Mouse (Mus musculus) Patski (cell line): ENCODE data around the gene Zxdb. TPM values are rescaled to one million over a fixed set of nuclear protein-coding genes. Genes with fewer than 3 reads are reported as not detected.
A peak's percentile ranks its signal among the peaks of the same experiment; 100 is the strongest.
"Not testable (repeated sequence)": the region's sequence is repeated elsewhere in the genome, so short reads cannot be mapped to it uniquely, and the experiment has no call there.

Source experiments
- ATAC-seq: fragments of 100-300 bp; one replicate; pipeline ENCODE4 v1.8.0; 2021
- CTCF ChIA-PET: fragments of 350-600 bp; sonication (Branson Sonifier 250); formaldehyde crosslinking; loops from one replicate; lab custom pipeline; 2022; ENCODE audit warnings: inconsistent platforms; lab: Charles Lee
- POLR2A ChIA-PET: fragments of 350-600 bp; sonication (Branson Sonifier 250); formaldehyde crosslinking; loops from one replicate; lab custom pipeline; 2022; ENCODE audit warnings: antibody characterized with exemption, inconsistent platforms; lab: Charles Lee
- DNase-seq: peaks from one replicate; pipeline ENCODE4 v3.0.0-alpha.2; 2011; ENCODE audit warnings: low read depth, low spot score
- H3K27me3 ChIP-seq: fragments of 371-371 bp; one replicate; pipeline ENCODE4 v1.5.1; 2021
- CTCF ChIP-seq: fragments of 100-300 bp; IDR thresholded peaks from one replicate; pipeline ENCODE4 v1.5.1; 2021
- in situ Hi-C: fragments of 300-500 bp; cut with MboI; formaldehyde crosslinking; loops from 3 replicates; pipeline ENCODE4 v1.11.1; 2018; ENCODE audit warnings: low pct_unique_long_range_greater_than_20kb, mixed read lengths
- polyA plus RNA-seq: library from polyadenylated mRNA; unstranded; gene quantifications from one replicate; pipeline ENCODE4 v1.2.3, GENCODE M21; 2021

The Zxdb gene
- polyA plus RNA-seq, result 7.0 TPM

GRCm38 (mm10) chrX:94724192-94724971 is at the start of gene Zxdb:
Zxdb (plus strand) TSS chrX:94724569.
- CTCF ChIA-PET, POLR2A ChIA-PET, DNase-seq, in situ Hi-C loops: not testable (repeated sequence)
- peaks cover 11% of the 10 kb centered on the region for H3K27me3 ChIP-seq
- peak; percentile 71 for ATAC-seq

- in situ Hi-C loops, result no loop called here
- ChIA-PET CTCF (interaction anchor here (0.9 kb wide), 1 partner anchor 25 kb away, joined by 3 read pairs; no protein-coding TSS in a partner anchor), POLR2A (no interaction called here)
- ATAC-seq (no peak), DNase-seq (no peak)
- peaks cover 6% of the 10 kb centered on the region for H3K27me3 ChIP-seq
- TF ChIP-seq CTCF, result peak; percentile 67
These were observed 49.4 kb upstream of the Zxdb start for GRCm38 (mm10) chrX:94674977-94675376.

GRCm38 (mm10) chrX:94681581-94681980 is 42.8 kb upstream of the Zxdb start:
- H3K27me3 ChIP-seq, CTCF ChIA-PET, in situ Hi-C loops, POLR2A ChIA-PET, DNase-seq: not testable (repeated sequence)
- peak; percentile 26 for ATAC-seq

GRCm38 (mm10) chrX:94689593-94689992 is 34.8 kb upstream of the Zxdb start:
- POLR2A ChIA-PET, CTCF ChIA-PET, in situ Hi-C loops, H3K27me3 ChIP-seq, DNase-seq: not testable (repeated sequence)
- TF ChIP-seq CTCF, result peak; percentile 18
- peak; percentile 60 for ATAC-seq

GRCm38 (mm10) chrX:94706676-94707075 is 17.7 kb upstream of the Zxdb start:
- CTCF ChIA-PET, POLR2A ChIA-PET, in situ Hi-C loops, H3K27me3 ChIP-seq, ATAC-seq, DNase-seq: not testable (repeated sequence)

GRCm38 (mm10) chrX:94709752-94710151 is 14.6 kb upstream of the Zxdb start:
- POLR2A ChIA-PET, in situ Hi-C loops, ATAC-seq, DNase-seq, CTCF ChIA-PET, H3K27me3 ChIP-seq: not testable (repeated sequence)

GRCm38 (mm10) chrX:94724972-94725569 is 702 bp downstream of the Zxdb start:
- DNase-seq, CTCF ChIA-PET, POLR2A ChIA-PET, in situ Hi-C loops: not testable (repeated sequence)
- peaks cover 15% of the 10 kb centered on the region for H3K27me3 ChIP-seq
- ATAC-seq, result peak; percentile 41

- POLR2A ChIA-PET, DNase-seq, CTCF ChIA-PET, in situ Hi-C loops: not testable (repeated sequence)
- ATAC-seq, result peak; percentile 40
- peaks cover 19% of the 10 kb centered on the region for H3K27me3 ChIP-seq
These were observed 1.3 kb downstream of the Zxdb start for GRCm38 (mm10) chrX:94725627-94726083.

GRCm38 (mm10) chrX:94731596-94731995 is 7.2 kb downstream of the Zxdb start:
- in situ Hi-C loops, result no loop called here
- CTCF ChIA-PET, result no interaction called here
- no peak for DNase-seq
- no peak for TF ChIP-seq CTCF
- H3K27me3 ChIP-seq, result peaks cover 36% of the 10 kb centered on the region
- POLR2A ChIA-PET, result no interaction called here
- ATAC-seq, result no peak

- ChIA-PET POLR2A (no interaction called here), CTCF (no interaction called here)
- in situ Hi-C loops, result no loop called here
- H3K27me3 ChIP-seq, result peaks cover 25% of the 10 kb centered on the region
- DNase-seq, result no peak
- TF ChIP-seq CTCF, result no peak
- ATAC-seq, result no peak
These were observed 29.4 kb downstream of the Zxdb start for GRCm38 (mm10) chrX:94753733-94754132.

- POLR2A ChIA-PET, result no interaction called here
- CTCF ChIA-PET, result no interaction called here
- ATAC-seq, result no peak
- TF ChIP-seq CTCF, result no peak
- in situ Hi-C loops, result no loop called here
- H3K27me3 ChIP-seq, result peaks cover 34% of the 10 kb centered on the region
- DNase-seq, result no peak
These were observed 35.6 kb downstream of the Zxdb start for GRCm38 (mm10) chrX:94759959-94760358.
